Mouse (Mus musculus): ENCODE results near the gene Acsl6. TPM values are rescaled to one million over a fixed set of nuclear protein-coding genes. Genes with fewer than 3 reads are reported as not detected.
"Not testable (repeated sequence)": the region's sequence is repeated elsewhere in the genome, so short reads cannot be mapped to it uniquely, and the experiment has no call there.

Acsl6 gene
- polyA plus RNA-seq, 1 experiment from 2014 or later: 0.55 TPM

DNA sequence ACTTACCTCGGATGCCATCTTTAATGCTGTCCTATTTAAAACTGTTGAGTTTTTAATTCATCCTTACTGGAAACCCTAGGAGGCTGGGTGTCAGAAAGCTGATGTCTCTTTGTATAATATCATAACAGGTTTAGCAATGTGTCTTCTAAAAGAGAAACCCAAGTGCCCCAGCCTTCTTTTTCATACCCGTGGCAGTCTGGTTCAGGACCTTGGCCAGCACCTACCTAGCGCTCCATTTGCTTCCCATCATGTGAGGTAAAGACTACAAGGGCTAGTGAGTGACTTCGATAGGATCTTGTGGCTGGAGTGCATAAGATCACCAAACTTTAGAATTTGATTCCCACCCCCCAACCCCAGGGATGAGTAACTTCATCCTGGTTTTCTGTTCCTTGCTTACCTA is 40.1 kb downstream of the Acsl6 start:
- Histone ChIP-seq H3K4me3 (no peak overlapping the region), H3K4me1 (replicated peaks) (no peaks in the 10 kb centered on the region), H3K27ac (no peak overlapping the region), H3K9ac (no peak overlapping the region), H3K4me2 (no peak overlapping the region), H3K9me3 (replicated peaks) (no peaks in the 10 kb centered on the region), H3K27me3 (no peaks in the 10 kb centered on the region), H3K36me3 (no peaks in the 10 kb centered on the region)
- WGBS: 30% methylated on average over 4 of the region's 4 CpGs
- no peak for ATAC-seq (replicated peaks; ENCODE audit: insufficient number of reproducible peaks, insufficient read depth, low FRiP score, low read depth)

- Histone ChIP-seq H3K9me3 (replicated peaks) (no peaks in the 10 kb centered on the region), H3K27ac (no peak overlapping the region), H3K4me1 (replicated peaks) (no peaks in the 10 kb centered on the region), H3K4me3 (no peak overlapping the region), H3K9ac (no peak overlapping the region), H3K36me3 (no peaks in the 10 kb centered on the region), H3K27me3 (no peaks in the 10 kb centered on the region), H3K4me2 (no peak overlapping the region)
- ATAC-seq (replicated peaks; ENCODE audit: insufficient number of reproducible peaks, insufficient read depth, low FRiP score, low read depth): no peak
- 55% methylated on average over 5 of the region's 5 CpGs for WGBS
Measured at GRCm38 (mm10) chr11:54351704-54352103, 48.1 kb downstream of the Acsl6 start.

DNA sequence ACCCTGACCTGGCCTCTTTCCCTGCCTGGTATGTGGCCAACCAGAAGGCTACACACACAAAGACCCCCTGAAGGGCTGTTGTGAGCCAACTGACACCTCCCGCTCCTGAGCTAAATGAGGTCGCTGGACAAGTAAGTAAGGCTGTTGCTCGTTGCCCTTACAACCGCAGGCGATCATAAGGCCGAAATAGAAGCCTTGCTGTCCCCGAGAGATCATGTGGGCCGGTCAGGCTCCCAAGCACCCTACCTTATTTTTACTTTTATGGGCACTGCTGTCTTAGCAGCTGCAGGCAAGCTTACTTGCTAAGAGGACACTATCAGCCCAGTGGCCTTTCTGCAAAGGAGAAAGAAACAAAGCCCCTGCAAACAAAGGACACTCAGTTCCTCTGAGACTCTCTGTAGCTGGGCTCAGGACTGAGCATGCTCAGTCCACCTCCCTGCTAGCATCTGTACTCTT is 49.6 kb downstream of the Acsl6 start:
- Histone ChIP-seq H3K4me2 (no peak overlapping the region), H3K4me1 (replicated peaks) (no peaks in the 10 kb centered on the region), H3K9ac (no peak overlapping the region), H3K27ac (no peak overlapping the region), H3K4me3 (no peak overlapping the region), H3K27me3 (no peaks in the 10 kb centered on the region), H3K36me3 (no peaks in the 10 kb centered on the region), H3K9me3 (replicated peaks) (no peaks in the 10 kb centered on the region)
- 43% methylated on average over 8 of the region's 8 CpGs for WGBS
- ATAC-seq (replicated peaks; ENCODE audit: insufficient number of reproducible peaks, insufficient read depth, low FRiP score, low read depth): no peak

- Histone ChIP-seq H3K4me3 (no peak overlapping the region), H3K4me2 (no peak overlapping the region), H3K9me3 (replicated peaks) (no peaks in the 10 kb centered on the region), H3K27ac (no peak overlapping the region), H3K4me1 (replicated peaks) (no peaks in the 10 kb centered on the region), H3K27me3 (no peaks in the 10 kb centered on the region), H3K9ac (no peak overlapping the region), H3K36me3 (no peaks in the 10 kb centered on the region)
- WGBS: 47% methylated on average over 14 of the region's 15 CpGs
- ATAC-seq (replicated peaks; ENCODE audit: insufficient number of reproducible peaks, insufficient read depth, low FRiP score, low read depth): no peak
Measured at GRCm38 (mm10) chr11:54354595-54355563, 51.3 kb downstream of the Acsl6 start.

- no peak overlapping the region for H3K4me2 ChIP-seq
- no peak overlapping the region for H3K9ac ChIP-seq
- 56% methylated on average over 7 of the region's 7 CpGs for WGBS
Measured at GRCm38 (mm10) chr11:54355564-54355955, 52.0 kb downstream of the Acsl6 start.

GRCm38 (mm10) chr11:54356676-54357075 is 53.1 kb downstream of the Acsl6 start:
- ATAC-seq (replicated peaks; ENCODE audit: insufficient number of reproducible peaks, insufficient read depth, low FRiP score, low read depth): no peak
- H3K9me3 ChIP-seq (replicated peaks): no peaks in the 10 kb centered on the region

More at GRCm38 (mm10) chr11:54355564-54355955, 52.0 kb downstream of the Acsl6 start:
- no peaks in the 10 kb centered on the region for H3K27me3 ChIP-seq
- H3K4me3 ChIP-seq: no peak overlapping the region
- no peaks in the 10 kb centered on the region for H3K36me3 ChIP-seq
- no peak for ATAC-seq (replicated peaks; ENCODE audit: insufficient number of reproducible peaks, insufficient read depth, low FRiP score, low read depth)
- H3K27ac ChIP-seq: no peak overlapping the region
- H3K4me1 ChIP-seq (replicated peaks): no peaks in the 10 kb centered on the region
- no peaks in the 10 kb centered on the region for H3K9me3 ChIP-seq (replicated peaks)

DNA sequence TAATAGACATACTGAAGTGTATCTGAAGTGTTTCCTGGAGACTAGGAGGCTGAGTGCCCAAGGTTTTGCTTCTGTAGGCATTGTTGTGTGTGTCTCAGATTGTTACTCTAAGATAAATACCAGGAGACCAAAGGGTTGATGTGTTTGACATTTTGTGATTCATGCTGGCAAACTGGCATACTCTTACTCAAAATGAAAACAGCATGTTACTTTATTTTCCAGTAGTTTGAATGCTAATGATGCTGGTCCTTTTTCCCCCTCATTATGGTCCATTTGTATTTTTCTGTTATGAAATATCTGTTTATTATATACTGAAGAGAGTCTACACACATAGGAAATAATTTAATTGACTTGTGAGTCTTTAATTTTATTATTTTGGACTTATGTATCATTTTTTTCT is 69.0 kb downstream of the Acsl6 start:
- Histone ChIP-seq H3K4me1 (replicated peaks) (no peaks in the 10 kb centered on the region), H3K9me3 (replicated peaks) (no peaks in the 10 kb centered on the region), H3K36me3 (no peaks in the 10 kb centered on the region), H3K9ac (no peak overlapping the region), H3K27ac (no peak overlapping the region), H3K27me3 (no peaks in the 10 kb centered on the region), H3K4me3 (no peak overlapping the region), H3K4me2 (no peak overlapping the region)
- no peak for ATAC-seq (replicated peaks; ENCODE audit: insufficient number of reproducible peaks, insufficient read depth, low FRiP score, low read depth)

More at GRCm38 (mm10) chr11:54356676-54357075, 53.1 kb downstream of the Acsl6 start:
- Histone ChIP-seq H3K27me3 (no peaks in the 10 kb centered on the region), H3K4me3 (no peak overlapping the region), H3K9ac (no peak overlapping the region), H3K36me3 (no peaks in the 10 kb centered on the region), H3K27ac (no peak overlapping the region), H3K4me2 (no peak overlapping the region), H3K4me1 (replicated peaks) (no peaks in the 10 kb centered on the region)
- 58% methylated on average over 4 of the region's 4 CpGs for WGBS

DNA sequence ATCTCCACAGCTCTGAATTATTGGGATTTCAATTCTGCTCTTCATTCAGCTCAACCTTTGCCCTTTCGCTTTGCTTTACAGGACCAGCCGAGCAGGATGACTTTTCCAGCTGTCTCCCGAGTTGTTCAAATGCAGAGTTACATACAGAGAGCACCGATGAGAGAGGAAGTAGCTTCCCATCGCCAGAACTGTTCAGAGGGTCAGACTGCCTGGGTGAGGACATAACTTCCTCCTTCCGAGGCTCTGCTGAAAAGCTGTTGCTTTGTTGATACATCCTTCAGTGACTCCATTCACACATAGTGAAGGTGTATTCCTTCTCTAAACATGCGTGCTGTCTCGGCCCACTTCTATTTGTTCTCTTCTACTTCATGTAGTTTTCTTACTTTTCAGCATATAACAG is 86.8 kb downstream of the Acsl6 start:
- ATAC-seq (replicated peaks; ENCODE audit: insufficient number of reproducible peaks, insufficient read depth, low FRiP score, low read depth): no peak
- 62% methylated on average over 8 of the region's 8 CpGs for WGBS

DNA sequence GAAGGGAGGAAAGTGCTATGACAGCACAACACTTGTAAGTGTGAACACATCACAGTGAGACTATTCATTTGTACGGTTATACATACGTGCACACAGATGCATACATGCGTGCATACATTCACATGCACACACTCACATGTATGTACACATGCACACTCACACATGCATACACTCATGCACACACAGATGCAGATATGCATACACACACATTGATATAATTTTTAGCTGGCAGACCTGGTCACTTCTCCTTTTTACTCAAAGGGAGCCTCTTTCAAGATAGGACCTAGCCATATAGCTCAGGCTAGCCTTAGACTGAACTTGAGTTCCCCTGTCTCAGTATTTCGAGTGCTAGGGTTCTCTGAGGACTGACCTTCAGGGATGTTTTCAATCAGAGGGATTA is 87.7 kb downstream of the Acsl6 start:
- ATAC-seq (replicated peaks; ENCODE audit: insufficient number of reproducible peaks, insufficient read depth, low FRiP score, low read depth): no peak
- H3K36me3 ChIP-seq: no peaks in the 10 kb centered on the region
- no peaks in the 10 kb centered on the region for H3K4me1 ChIP-seq (replicated peaks)
- H3K27me3 ChIP-seq: no peaks in the 10 kb centered on the region
- H3K4me3 ChIP-seq: no peak overlapping the region
- no peak overlapping the region for H3K4me2 ChIP-seq
- no peak overlapping the region for H3K9ac ChIP-seq
- H3K9me3 ChIP-seq (replicated peaks): no peaks in the 10 kb centered on the region
- 85% methylated on average over 4 of the region's 4 CpGs for WGBS
- no peak overlapping the region for H3K27ac ChIP-seq

More for the DNA sequence above, 86.8 kb downstream of the Acsl6 start:
- no peaks in the 10 kb centered on the region for H3K9me3 ChIP-seq (replicated peaks)
- H3K27me3 ChIP-seq: no peaks in the 10 kb centered on the region
- H3K9ac ChIP-seq: no peak overlapping the region
- H3K4me1 ChIP-seq (replicated peaks): no peaks in the 10 kb centered on the region
- H3K27ac ChIP-seq: no peak overlapping the region
- H3K4me3 ChIP-seq: no peak overlapping the region
- no peaks in the 10 kb centered on the region for H3K36me3 ChIP-seq
- H3K4me2 ChIP-seq: no peak overlapping the region

- Histone ChIP-seq H3K27ac (no peak overlapping the region), H3K4me2 (no peak overlapping the region), H3K9ac (no peak overlapping the region), H3K27me3 (no peaks in the 10 kb centered on the region), H3K36me3 (no peaks in the 10 kb centered on the region), H3K4me1 (replicated peaks) (no peaks in the 10 kb centered on the region), H3K4me3 (no peak overlapping the region), H3K9me3 (replicated peaks) (no peaks in the 10 kb centered on the region)
- 60% methylated on average over 1 of the region's 1 CpGs for WGBS
- no peak for ATAC-seq (replicated peaks; ENCODE audit: insufficient number of reproducible peaks, insufficient read depth, low FRiP score, low read depth)
Measured at GRCm38 (mm10) chr11:54396686-54397085, 93.1 kb downstream of the Acsl6 start.

DNA sequence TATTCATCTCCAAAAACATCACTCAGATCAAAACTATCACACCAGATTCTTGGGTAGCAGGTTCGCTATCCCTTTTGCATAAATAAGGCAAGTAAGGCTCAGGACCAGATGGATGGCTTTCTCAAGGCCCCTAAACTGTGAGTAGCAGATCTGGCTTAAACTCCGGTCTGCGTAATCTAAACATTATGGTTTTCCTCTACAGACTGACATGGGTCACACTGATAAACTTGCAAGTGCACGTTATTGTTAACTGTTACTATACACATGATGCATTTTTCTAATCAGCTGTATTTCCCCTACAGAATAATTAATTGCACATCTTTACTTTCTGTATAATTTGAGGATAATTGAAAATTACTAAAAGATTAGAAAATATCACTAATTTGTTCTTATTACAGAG is 94.5 kb downstream of the Acsl6 start:
- Histone ChIP-seq H3K27me3 (no peaks in the 10 kb centered on the region), H3K9me3 (replicated peaks) (no peaks in the 10 kb centered on the region), H3K27ac (no peak overlapping the region), H3K36me3 (no peaks in the 10 kb centered on the region), H3K9ac (no peak overlapping the region), H3K4me1 (replicated peaks) (no peaks in the 10 kb centered on the region), H3K4me3 (no peak overlapping the region), H3K4me2 (no peak overlapping the region)
- WGBS: 60% methylated on average over 4 of the region's 4 CpGs
- no peak for ATAC-seq (replicated peaks; ENCODE audit: insufficient number of reproducible peaks, insufficient read depth, low FRiP score, low read depth)

DNA sequence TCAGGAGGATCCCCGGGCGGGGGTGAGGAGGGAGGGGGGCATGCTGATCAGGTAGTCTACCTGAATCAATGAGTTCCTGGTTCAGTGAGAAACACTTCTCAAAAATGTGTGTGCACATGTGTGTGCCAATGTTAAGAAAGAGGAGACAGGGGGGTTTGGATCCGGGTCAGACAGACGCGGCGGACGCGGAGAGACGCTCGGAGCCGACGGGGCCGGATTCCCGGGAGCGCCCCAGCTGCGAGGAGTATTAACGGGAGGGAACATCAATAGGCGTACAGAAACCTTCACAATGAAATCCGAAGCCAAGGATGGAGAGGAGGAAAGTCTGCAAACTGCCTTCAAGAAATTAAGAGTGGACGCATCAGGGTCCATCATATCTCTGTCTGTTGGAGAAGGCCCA is 97.2 kb downstream of the Acsl6 start:
- WGBS: 90% methylated on average over 20 of the region's 20 CpGs
- H3K9ac ChIP-seq; H3K4me3 ChIP-seq; H3K4me1 ChIP-seq (replicated peaks); H3K27ac ChIP-seq; H3K4me2 ChIP-seq; H3K9me3 ChIP-seq (replicated peaks); H3K27me3 ChIP-seq; ATAC-seq (replicated peaks; ENCODE audit: insufficient number of reproducible peaks, insufficient read depth, low FRiP score, low read depth); H3K36me3 ChIP-seq: not testable (repeated sequence)

Measured in heart, embryonic 15.5 days (tissue).